Mouse (Mus musculus) testis, postnatal 10 days (tissue): ENCODE data around the gene Cox11.
A peak's percentile ranks its signal among the peaks of the same experiment; 100 is the strongest.

Experiments
- DNase-seq: peaks from one replicate; pipeline ENCODE4 v3.0.0; 2021; ENCODE audit warnings: low spot score

Cox11 gene

DNA sequence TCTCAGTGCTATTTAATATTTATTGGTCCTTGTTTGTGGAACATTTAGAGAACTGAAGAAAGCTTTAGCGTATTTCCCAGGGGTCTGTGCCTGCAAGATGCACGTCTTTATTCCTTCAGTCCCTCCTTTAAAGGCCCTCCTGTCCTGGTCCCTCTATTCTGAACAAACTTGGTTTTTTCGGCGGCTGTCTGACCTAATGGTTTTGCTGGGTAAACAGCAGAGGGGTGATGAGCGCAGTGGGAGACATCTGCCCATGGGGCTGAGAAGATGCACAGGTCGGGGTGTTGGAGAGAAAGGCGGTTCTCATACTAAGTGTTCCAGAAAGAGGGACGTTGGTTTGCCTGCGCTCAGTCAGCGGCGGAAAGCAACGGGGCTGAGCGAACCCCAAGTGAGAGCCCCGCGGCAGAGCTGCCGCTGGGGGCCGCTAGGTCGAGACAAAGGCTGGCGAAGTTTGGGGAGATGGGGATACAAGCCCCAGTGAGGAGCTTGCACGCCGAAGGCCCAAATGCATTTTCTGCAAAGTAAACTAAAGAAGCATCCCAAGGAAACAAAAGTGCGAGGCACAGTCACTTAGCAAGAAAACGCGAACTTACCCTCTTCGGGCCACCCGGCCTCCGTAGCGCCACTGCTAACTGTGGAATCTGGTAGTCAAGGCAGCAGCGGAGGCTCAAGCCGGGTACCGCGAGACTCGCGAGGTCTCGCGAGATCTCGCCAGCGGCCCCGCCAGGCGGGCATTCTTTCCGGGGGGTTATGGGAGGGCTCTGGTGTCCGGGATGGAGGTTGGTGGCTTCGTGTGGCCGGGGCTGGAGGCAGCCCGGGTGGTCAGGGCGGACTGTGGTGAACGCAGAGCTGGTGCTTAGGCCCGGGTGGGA is at the start of gene Cox11, which contains the start of gene Stxbp4:
Gene Cox11 (plus strand): TSS at position 734 of the 872 bp plus-strand sequence.
Gene Stxbp4 (minus strand): TSS at position 645 of the 872 bp plus-strand sequence.
- peak; percentile 96 for DNase-seq

DNA sequence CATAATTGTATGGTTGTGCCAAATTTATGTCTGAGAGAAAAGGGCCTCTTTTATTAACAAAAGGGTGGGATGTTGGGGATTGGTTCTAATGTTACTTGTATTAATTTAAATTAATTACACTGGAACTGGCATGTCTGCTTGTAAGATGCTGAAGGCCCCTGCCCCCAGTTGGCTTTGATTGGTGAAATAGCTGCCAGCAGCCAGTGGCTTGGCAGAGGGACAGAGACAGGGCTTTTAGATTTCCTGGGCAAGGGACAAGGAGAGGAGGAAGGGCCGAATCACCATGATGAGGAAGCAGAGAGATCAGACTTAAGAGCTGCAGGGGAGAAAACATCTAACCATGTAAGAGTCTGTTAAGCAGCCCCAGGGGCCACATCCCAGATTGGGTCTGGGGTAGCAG is 47.0 kb upstream of the Cox11 start:
- DNase-seq: no peak

DNA sequence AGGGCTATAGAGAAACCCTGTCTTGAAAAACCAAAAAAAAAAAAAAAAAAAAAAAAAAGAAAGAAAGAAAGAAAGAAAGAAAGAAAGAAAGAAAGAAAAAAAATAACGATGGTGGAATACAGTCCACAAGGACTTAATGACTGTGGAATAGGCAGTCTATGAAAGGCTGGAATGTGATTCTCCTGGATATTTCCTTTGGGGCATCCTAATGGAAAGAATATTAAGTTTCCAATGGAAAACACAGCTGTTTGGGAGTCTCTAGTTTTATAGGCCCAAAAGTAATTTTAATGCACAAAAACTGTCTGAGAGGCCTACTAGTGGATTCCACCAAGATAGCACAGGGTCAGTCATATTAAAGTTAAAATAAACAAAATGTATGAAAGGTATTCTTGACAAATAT is 42.1 kb upstream of the Cox11 start:
- no peak for DNase-seq

DNA sequence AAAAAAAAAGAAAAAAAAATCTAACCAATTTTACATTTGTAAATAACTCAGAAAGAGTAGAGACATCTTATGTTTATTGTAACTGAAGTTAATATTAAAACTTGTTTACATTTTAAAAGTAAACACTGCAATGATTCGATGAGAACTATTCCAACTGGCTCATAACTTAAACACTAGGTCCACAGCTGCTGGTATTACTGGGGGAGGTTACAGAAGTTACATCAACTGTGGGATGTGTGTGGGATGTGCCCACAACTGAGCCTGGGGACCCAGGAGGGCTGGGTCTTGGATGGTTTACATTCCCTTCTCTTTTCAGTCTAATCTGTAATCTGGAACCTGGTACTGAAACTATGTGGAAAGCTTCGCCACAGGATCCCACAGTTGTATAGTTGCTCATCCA is 34.9 kb upstream of the Cox11 start:
- no peak for DNase-seq

DNA sequence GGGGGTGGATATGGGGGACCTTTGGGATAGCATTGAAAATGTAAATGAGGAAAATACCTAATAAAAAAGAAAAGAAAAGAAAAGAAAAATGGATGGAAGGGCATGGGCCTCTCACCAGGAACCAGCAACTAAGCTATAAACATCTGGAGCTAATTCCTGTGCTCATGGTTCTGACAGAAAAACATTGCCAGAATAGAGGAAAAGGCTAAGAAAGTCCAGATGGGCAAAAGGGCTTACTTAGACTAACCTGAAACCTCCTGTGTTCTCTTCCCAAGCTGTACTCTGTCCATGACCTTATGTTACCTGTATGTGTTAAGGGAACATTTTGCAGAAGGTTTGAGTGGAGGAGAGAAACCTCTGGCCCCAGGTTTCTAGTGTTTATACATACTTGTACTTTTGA is 25.9 kb upstream of the Cox11 start:
- no peak for DNase-seq

DNA sequence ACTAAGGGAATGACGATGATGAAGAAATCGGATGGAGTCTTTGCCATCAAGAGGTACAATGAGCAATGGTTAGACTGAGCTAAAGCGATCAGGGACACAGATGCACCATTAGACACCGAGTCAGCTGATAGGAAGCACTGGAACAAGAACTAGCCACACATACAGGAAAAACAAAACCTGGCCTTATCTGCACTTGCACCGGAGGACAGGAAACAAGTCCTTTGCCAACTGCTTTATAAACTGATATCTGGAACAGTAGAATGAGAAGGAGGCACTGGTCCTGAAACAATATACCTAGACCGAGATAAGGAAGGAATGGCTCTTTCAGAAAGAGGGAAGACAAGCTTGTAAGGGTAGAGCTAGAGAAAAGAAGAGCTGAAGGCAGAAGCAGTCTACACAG is 23.2 kb upstream of the Cox11 start:
- no peak for DNase-seq

DNA sequence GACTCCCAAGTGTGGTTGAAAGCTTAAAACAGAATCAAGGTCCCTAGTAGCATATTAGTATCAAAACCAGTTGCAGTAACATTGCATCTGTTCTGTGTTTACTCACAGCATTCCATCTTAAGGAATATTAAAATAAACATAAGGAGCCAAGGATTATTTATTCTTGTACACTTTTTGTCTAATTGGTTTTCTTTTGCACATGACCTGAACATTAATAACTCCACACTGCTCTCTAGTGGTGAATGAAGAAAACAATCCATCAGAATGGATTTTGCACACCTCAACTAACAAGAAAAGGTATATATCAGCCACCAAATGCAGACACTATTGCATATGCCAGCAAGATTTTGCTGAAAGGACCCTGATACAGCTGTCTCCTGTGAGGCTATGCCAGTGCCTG is 21.5 kb upstream of the Cox11 start:
- no peak for DNase-seq

DNA sequence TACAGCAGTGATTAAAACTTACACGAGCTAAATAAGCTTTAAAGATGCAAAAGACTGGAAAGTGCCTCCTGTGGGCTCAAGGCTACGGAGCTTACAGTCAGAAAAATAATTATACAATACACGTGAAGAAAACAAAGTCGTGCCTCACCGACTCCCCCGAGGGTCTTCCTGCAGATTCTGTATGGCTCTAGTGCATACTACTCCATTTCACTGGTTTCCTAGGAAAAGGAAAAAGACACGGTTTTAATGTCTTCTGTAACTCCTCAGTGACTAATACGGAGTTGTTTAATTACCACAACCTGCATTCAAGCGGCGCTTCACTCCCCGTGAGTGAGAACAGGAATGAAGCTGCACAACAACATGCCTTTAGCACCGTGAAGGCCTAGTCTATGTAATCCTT is 15.9 kb upstream of the Cox11 start:
- DNase-seq: no peak

DNA sequence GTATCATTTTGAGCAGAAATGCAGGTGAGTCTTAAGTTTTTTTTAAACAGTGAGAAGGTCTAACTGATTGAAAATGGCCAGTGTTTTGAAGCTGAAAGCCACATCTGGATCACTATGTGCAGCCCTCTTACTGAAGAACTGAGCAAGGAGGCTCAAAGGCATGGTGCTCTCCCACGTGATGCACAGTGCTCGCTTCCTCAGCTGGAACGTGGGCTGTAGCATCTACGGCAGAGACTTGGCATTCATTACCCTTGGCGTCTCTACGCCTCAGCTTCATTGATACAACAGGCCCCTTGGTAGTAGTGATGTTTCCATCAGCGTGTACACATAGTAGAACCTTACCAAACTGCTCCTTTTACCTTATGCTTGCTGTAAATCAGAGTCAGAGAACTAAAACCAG is 15.5 kb upstream of the Cox11 start:
- DNase-seq: no peak

DNA sequence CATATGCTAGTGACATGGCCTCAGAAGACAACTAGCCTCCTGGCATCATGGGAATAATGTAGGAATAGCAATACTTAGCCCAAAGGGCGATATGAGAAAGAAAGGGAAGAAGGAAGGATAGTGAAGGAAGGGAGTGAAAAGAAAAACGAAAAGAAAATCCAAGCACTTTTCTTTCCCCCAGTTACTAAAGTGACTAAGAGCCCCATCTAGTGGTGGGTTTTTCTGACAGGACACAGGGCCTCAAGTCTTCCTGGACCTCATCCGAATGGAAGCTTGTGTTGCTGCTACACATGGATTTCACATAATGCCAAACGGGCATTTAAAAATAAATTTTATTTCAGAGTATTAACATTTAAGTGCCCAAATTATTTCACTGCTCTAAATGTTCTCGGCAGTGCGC is 14.5 kb upstream of the Cox11 start:
- DNase-seq: peak; percentile 49

DNA sequence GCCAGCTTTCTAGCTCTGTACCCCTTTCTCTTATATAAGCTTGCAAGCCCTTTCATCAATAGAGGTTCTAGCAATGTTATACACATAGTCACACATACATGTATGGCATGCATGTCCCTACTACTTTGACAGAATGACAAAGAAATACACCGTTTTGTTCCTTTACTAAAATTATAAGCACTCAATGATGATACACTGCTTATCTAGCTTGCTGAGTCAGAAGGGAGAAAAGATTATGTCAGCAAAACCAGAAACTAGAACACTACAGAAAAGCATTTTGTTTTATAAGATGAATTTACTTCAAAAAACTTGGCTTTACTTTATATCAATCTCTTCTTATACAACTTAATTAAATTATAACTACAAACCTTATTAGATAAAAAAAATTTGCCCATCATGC is 12.8 kb upstream of the Cox11 start:
- DNase-seq: no peak

DNA sequence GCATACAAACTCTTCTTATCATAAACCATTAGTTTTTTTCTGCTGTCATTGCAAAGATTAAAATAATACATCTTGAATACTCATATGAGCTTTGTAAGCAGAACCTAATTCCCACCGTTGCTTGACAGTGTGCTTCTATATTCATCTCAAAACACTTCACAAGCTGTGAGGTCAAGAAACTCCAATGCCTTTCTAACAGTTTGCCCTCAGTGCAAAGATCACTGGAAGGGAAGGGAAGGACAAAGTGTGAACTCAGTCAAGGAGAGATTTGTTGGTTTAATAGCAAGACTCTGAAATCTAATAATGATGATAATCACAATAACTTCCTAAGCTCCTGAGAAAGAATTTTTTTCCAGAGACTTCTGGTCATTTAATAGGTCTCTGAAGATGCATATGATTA is 10.2 kb upstream of the Cox11 start:
- DNase-seq: no peak

DNA sequence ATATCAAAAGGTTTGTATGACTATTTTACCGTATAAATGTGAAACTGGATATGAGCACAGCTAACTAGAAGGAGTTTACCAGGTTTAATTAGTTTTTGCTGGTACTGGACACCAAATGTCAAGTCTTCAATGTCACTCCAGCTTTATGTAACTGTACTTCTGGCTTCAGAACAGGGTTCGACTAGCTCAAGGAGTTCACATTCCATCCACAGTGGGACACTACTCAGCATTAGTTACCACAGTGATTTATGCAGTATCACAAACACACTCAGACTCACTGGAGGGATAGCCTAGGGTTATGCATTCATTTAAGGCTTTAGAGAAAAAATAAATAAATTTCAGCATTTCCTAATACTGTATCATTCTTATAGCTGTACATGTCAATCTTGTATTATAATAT is 5.5 kb upstream of the Cox11 start:
- no peak for DNase-seq

DNA sequence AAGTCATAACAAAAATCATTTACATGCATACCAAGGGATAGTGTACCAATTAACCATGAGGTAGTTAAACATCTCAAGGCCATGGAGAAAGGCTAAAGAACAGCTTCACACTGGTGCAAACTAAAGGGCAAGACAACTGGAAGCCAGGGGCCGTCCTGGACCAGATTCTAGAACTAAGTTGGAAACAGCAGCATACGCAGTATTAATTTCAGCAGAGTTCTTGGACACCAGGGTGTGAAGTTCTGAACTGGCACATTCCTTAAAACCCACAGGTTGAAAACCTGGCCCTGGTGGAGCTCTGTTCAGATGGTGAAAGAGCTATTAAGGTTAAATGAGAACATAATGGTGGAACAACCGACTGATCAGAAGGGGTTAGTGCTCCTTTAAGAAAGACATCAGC is 3.3 kb upstream of the Cox11 start:
- no peak for DNase-seq

DNA sequence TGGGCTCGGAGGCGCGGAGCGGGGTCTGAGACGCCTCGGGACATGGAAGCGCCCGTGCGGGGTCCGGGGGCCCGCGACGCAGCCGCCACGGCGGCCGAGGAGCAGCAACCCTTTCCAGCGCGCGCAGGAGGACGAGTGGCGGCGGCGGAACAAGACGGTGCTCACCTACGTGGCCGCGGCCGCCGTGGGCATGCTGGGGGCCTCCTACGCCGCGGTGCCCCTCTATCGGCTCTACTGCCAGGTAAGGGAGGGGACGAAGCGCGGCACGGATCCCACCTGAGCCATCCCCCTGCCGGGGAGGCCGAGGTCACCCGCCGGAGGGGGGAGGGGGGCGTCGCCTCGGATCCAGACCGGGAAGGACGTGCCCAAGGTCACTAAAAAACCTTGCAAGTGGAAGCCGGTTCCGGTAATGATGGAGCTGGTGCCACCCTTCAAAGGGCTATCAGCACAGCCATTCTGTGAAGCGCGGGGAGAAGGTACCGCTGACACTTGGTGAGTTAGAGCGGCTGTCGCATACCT is 398 bp downstream of the Cox11 start:
- DNase-seq: peak; percentile 78

DNA sequence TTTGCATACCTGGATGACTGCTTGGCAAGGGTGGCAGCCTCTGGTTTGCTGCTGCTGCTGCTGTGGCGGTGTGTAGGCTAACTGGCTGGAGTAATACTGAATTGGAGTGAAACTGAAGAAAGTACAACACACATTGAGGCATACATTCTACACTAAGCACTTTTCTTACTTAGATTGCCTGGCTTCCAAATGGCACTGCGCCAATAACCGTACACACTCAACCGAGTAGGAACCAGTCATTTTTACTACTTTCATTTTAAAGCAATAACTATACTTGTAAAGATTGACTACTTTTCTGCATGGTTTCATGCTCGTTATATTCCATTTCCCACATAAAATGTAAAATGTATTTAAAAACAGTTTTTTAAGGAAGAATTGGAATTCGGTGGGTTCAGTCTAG is 11.8 kb downstream of the Cox11 start:
- no peak for DNase-seq

DNA sequence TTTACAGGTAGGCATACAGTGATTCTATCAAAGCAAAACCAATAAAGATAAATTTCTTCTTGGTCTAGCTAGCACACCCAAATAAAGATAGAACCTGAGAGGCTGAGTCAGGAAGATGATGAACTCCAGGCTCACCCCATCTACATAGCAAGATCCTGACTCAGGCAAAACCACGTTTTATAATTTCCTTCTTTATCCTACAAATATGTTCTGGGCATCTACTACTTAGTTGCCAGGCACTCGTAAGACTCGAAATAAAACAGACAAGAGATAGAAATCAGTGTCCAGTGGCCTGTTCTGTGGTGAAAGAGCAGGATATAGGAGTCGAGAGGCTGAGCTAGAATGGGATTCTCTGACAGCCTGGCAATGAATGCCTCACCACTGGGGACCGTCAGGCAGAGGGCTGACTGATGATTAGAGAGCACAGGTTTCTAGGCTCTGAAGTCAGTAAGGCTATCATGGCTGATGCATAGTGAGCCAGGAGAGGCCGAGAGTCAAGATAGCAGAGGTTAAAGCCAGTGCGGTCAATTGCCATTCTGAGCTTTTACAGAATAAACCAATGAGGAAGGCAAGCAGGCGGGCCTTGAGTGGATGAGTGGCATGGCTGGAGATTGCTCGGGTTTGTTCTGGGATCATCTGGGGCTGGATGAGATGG is 12.4 kb downstream of the Cox11 start:
- no peak for DNase-seq

DNA sequence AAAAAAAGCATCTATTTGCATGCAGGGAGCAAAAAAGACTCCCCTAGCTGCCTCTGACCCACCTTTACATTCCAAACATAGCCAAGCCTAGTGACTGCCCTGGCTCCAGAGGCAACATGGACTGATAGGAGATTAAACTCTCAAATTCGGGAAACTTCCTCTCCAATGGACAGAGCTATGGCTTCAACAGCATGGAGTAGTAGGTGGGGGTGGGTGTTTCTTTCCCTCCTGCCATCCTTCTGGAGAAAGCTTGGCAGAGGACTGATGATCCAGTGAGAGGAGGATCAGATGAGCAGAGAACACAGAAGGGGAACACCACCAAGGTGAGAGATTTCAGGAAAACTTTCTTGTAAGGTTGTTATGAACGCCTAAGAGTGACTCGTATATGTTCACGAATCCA is 14.6 kb downstream of the Cox11 start:
- no peak for DNase-seq

DNA sequence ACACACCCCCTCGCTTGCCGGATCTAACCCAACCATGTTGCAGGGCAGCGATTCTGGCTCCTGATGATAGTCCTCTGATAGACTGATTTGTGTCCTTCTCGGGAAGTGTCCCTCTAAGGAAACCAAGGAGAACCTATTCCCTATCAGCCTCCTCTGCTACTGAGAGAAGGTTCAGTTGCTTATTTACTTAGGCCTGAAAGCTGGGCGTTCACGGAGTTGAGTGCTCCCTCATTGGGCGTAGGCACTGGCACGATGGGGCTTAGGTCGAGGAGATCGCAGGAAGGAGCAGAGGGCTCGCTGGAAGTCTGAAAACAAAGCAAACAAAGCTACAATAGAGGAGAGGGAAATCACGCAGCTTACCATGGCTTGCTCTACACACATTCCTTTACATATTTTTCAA is 19.6 kb downstream of the Cox11 start:
- no peak for DNase-seq

DNA sequence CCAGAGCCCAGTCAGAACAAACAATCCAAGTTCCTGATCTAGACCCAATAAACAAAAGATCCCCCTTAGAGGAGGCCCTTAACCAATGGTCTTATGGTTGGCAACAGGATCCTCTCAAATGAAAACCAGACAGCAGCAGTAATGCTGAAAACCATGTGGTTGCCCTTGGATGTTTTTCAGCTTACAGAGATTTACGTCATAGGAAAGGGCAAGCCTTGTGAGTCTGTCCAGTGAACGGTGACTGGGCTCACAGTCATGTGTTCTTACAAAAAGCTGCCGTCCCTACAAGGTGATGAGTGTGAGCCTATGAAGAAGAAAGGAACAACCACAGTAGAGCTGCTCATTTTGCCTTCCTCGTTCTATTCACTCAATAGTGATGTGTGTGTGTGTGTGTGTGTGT is 22.7 kb downstream of the Cox11 start:
- no peak for DNase-seq

DNA sequence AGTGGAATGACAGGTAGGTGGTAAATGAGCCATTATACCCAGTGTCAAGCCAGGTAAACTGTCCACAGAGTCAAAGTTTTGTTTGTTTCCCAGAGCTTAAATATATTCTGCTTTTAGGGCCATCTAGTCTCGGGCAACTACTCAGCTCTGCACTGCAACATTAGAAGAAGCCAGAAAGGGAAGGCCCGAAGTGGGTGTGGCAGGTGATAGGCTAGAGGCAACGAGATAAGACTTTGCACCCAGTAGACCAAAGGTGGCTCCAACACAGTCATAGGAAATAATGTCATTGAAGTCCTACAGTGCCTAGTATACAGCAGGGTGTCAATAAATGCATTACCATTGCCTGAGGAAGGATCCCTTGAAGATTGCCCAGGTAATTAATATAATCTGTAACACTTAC is 25.1 kb downstream of the Cox11 start:
- no peak for DNase-seq

DNA sequence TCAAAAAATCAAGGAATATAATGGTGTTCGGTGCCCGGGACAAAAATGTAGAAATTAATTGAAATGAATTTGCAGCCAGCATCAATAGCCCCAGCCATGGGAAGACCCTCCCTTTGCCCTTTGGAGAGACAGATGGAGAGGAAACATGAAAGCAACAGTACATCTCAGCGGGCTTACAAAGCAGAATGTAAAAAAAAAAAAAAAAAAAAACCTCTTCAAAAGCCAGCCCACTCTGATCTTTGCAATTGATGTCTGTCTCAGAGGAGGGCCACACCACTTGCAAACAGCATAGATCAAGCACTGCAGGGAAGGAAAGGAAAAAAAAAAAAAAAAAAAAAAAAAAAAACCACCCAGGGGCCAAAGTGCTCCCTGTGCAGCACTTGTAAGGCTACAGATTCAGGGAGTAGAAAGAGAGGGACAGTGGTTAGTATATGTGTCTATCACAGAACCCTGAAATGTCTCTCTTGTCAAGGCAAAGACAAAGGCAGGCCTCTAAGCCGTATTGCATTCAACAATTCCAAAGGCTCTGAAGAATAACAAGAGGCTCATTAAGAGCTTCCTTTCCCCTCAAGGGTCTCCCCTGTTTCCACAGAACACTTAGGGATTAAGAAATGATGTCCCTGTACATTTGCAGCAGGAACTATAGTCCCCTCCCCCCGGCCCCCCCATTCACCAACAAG is 25.8 kb downstream of the Cox11 start:
- no peak for DNase-seq
